Mouse (Mus musculus) embryonic fibroblast, embryonic 13.5 days (primary cell): Measurements from ENCODE around the gene Acer1.

Source experiments
- CTCF ChIP-seq: IDR thresholded peaks from 2 replicates; pipeline ENCODE4 v1.5.1; 2011; ENCODE audit warnings: mild to moderate bottlenecking, control low read depth, low read length, moderate library complexity, borderline replicate concordance; ENCODE audit not compliant: insufficient read depth
- POLR2A ChIP-seq: IDR thresholded peaks from 2 replicates; pipeline ENCODE4 v1.6.1; 2011; ENCODE audit warnings: low read depth, mild to moderate bottlenecking, control low read depth, low read length, moderate library complexity

- TF ChIP-seq CTCF (peak; percentile 53; the same call in 1 of the 2 replicates), POLR2A (no peak)
Measured at GRCm38 (mm10) chr17:57007137-57007905, 25.4 kb upstream of the Acer1 start.
